Mouse (Mus musculus) cortical plate, adult 2 months (tissue): ENCODE measurements around the gene Tm9sf4. TPM values are rescaled to one million over a fixed set of nuclear protein-coding genes. Genes with fewer than 3 reads are reported as not detected.

ENCODE experiments used
- H3K27ac ChIP-seq: fragments of 200-500 bp; 2 replicates; pipeline ENCODE4 v1.5.1; 2012; ENCODE audit warnings: low read length, control low read depth, inconsistent platforms; ENCODE audit not compliant: insufficient read depth
- H3K4me1 ChIP-seq: fragments of 200-500 bp; 2 replicates; pipeline ENCODE4 v1.6.1; 2011; ENCODE audit warnings: low read length; ENCODE audit not compliant: control insufficient read depth, insufficient read depth
- H3K4me3 ChIP-seq: fragments of 200-500 bp; 2 replicates; pipeline ENCODE4 v1.5.1; 2011; ENCODE audit warnings: mild to moderate bottlenecking, low read length, control low read depth; ENCODE audit not compliant: insufficient read depth
- CTCF ChIP-seq: fragments of 200-500 bp; IDR thresholded peaks from 2 replicates; pipeline ENCODE4 v1.5.1; 2011; ENCODE audit warnings: mild to moderate bottlenecking, control low read depth, low read length; ENCODE audit not compliant: insufficient read depth; ENCODE audit errors: extremely low read depth
- POLR2A ChIP-seq: fragments of 200-500 bp; IDR thresholded peaks from 2 replicates; pipeline ENCODE4 v1.6.1; 2011; ENCODE audit warnings: mild to moderate bottlenecking, low read length, control low read depth; ENCODE audit not compliant: insufficient read depth; ENCODE audit errors: extremely low read depth
- polyA plus RNA-seq: library from polyadenylated mRNA; depleted of rRNA; stranded (reverse); fragments of >200 nt; gene quantifications from 2 replicates; pipeline ENCODE4 v1.2.3, GENCODE M21; 2012

Tm9sf4 gene
- polyA plus RNA-seq, 1 experiment: 70.5 TPM

GRCm38 (mm10) chr2:153151926-153152665, 9.0 kb upstream of the Tm9sf4 start:
- H3K4me1 ChIP-seq: no peaks in the 10 kb centered on the region
- no peak overlapping the region for H3K4me3 ChIP-seq
- no peak overlapping the region for H3K27ac ChIP-seq
- no peak for TF ChIP-seq CTCF
- no peak for TF ChIP-seq POLR2A

GRCm38 (mm10) chr2:153153033-153153450, 8.1 kb upstream of the Tm9sf4 start:
- no peak for TF ChIP-seq CTCF
- TF ChIP-seq POLR2A: no peak
- Histone ChIP-seq H3K4me1 (no peaks in the 10 kb centered on the region), H3K27ac (no peak overlapping the region), H3K4me3 (no peak overlapping the region)

- TF ChIP-seq CTCF: no peak
- no peak for TF ChIP-seq POLR2A
- Histone ChIP-seq H3K4me3 (no peak overlapping the region), H3K27ac (no peak overlapping the region), H3K4me1 (peaks cover 1% of the 10 kb centered on the region; the same call in 1 of the 2 replicates)
Observed at GRCm38 (mm10) chr2:153157270-153157669, 3.8 kb upstream of the Tm9sf4 start.

- H3K4me3 ChIP-seq: no peak overlapping the region
Observed at GRCm38 (mm10) chr2:153160133-153160532, 970 bp upstream of the Tm9sf4 start.

GRCm38 (mm10) chr2:153161684-153162080, 579 bp downstream of the Tm9sf4 start:
- Histone ChIP-seq H3K27ac (peak overlapping the region; percentile 95), H3K4me3 (peak overlapping the region; percentile 70), H3K4me1 (peaks cover 1% of the 10 kb centered on the region; the same call in 1 of the 2 replicates)
- TF ChIP-seq POLR2A: no peak
- TF ChIP-seq CTCF: no peak

More at GRCm38 (mm10) chr2:153160133-153160532, 970 bp upstream of the Tm9sf4 start:
- TF ChIP-seq POLR2A (no peak), CTCF (no peak)
- no peak overlapping the region for H3K27ac ChIP-seq
- peaks cover 1% of the 10 kb centered on the region; the same call in 1 of the 2 replicates for H3K4me1 ChIP-seq

- Histone ChIP-seq H3K27ac (no peak overlapping the region), H3K4me3 (no peak overlapping the region), H3K4me1 (peaks cover 1% of the 10 kb centered on the region; the same call in 1 of the 2 replicates)
- no peak for TF ChIP-seq POLR2A
- TF ChIP-seq CTCF: no peak
Observed at GRCm38 (mm10) chr2:153167136-153167535, 6.0 kb downstream of the Tm9sf4 start.

GRCm38 (mm10) chr2:153168134-153168820, 7.2 kb downstream of the Tm9sf4 start:
- no peaks in the 10 kb centered on the region for H3K4me1 ChIP-seq
- TF ChIP-seq POLR2A: no peak
- no peak for TF ChIP-seq CTCF
- H3K4me3 ChIP-seq: no peak overlapping the region
- no peak overlapping the region for H3K27ac ChIP-seq

- Histone ChIP-seq H3K4me3 (no peak overlapping the region), H3K27ac (no peak overlapping the region), H3K4me1 (no peaks in the 10 kb centered on the region)
- TF ChIP-seq CTCF (no peak), POLR2A (no peak)
Observed at GRCm38 (mm10) chr2:153170490-153171224, 9.6 kb downstream of the Tm9sf4 start.

- TF ChIP-seq POLR2A (no peak), CTCF (no peak)
- Histone ChIP-seq H3K4me1 (no peaks in the 10 kb centered on the region), H3K27ac (no peak overlapping the region), H3K4me3 (no peak overlapping the region)
Observed at GRCm38 (mm10) chr2:153171966-153172365, 10.9 kb downstream of the Tm9sf4 start.
